Mouse (Mus musculus): ENCODE measurements around the gene Hmg20b. TPM values are rescaled to one million over a fixed set of nuclear protein-coding genes. Genes with fewer than 3 reads are reported as not detected.

The Hmg20b gene
- total RNA-seq, 2 experiments from 2014 or later = 60.4 to 67.1 TPM

DNA sequence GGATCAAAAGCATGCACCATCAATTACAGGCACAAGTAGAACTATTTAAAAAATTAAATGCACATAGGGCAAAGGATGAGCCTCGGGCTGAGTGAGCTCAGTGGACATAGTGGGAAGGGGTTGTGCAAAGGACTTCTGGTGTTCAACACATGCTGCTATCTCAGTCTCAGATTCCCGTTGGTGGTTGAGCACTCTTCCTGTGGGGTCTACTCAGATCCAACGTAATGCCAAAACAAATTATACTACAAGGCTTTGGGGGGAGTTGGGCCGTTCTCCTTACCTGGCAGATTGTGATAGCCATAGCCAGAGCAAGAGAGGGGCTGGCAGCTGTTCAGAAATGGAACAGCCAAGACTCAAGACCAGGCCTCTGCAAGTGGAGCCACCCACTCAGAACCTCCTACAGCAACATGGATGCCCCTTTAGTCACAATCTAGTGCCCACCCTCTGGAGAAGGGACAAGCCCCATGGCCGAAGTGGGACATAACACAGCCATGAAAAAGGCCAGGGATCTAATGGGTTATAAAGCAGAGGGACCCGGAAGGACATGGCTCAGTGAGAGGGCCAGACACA lies 29.6 kb upstream of the Hmg20b start:
- no peak for DNase-seq
- intact Hi-C loops (cut with DNase I) = loop anchor here (10.0 kb wide), 1 partner anchor 165 kb away; the partner anchor contains the start of gene Gna11

- no peak for DNase-seq
- intact Hi-C loops (cut with DNase I) = no loop called here
Observed at GRCm38 (mm10) chr10:81379183-81379553, 28.9 kb upstream of the Hmg20b start.

DNA sequence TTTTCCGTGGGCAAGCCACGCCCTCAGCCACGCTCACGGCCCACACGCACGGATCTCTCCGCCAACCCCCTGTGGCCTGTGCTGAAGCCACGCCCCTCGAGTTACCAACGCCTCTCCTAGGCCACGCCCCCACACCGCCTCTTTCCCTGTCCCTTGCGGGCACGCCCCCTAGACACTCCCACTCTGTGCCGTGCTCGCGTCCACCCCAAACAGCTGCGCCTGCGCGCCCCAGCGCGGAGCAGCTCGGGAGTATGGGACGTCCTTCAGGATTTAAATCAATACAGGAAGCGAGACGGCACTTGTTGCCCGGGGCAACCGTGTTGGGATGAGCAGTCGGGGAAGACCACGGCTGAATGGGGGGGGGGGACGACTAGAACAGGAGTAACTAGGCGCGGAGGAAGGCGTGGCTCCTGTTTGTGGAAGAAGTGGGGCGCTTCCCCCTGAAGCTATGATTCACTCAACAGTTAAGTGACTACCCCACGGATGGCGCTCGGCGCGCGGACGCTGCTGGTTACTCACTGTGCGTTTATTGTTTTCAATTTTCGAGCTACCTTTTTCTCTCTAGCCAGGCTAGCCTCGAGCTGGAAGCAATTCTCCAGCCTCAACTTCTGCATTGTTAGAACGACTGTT lies 28.4 kb upstream of the Hmg20b start:
- intact Hi-C loops (cut with DNase I) = no loop called here
- peak; percentile 100 for DNase-seq

DNA sequence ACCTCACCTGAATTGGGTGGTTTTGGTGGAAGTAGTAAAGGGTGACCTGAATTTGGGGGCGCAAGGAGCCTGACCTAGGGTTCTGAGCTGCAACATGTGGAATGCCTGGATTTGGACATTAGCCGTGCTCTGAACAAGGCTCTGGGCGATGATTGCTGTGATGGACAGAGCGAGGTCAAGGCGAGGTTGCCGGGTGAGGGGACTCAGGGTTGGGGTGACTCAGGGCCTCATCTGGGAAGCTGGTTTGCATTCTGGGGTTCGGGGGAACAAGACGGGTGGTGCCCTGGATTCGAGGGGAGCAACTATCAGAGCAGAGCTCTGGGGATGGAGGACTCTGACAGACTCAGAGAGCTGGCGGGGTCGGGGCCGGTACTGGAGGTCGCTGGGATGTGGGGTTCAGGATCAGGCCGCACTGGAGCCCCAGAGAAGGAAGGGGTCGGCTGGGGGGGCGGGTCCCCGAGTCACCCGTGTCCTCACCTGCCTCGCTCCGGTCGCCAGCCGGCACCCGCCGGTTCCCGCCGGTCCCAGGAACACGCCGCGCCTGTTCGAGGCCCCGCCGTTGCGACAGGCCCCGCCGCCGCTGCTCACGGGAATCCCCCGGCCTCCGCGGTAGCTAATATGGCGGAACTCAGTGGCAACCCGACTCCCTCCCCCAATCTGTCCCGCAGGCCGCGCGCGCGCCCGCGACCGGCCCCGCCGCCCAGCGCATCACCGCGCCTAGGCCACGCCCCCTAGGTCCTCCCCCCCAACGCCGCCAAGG lies 27.7 kb upstream of the Hmg20b start, which contains the start of gene Fzr1:
Gene Fzr1, minus strand, starts transcription at position 724 of the 760 bp plus-strand sequence.
- DNase-seq = peak in 1 of 2 experiments; percentile 36
- intact Hi-C loops (cut with DNase I) = no loop called here

DNA sequence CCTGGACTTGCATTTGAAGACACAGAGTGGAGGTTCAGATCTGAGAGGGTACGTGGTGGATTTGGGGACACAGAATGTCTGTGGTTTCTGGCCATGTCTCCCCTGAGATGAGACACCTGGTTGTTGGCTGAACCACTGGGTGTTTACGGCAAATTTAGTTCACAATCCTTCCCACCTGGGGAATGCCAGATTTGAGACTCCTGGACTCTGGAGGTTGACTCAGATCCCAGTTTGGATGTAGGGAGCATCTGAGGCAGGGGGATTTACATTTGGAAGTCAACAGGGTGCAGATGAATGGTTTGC lies 27.0 kb upstream of the Hmg20b start:
- no peak for DNase-seq
- intact Hi-C loops (cut with DNase I) = no loop called here

GRCm38 (mm10) chr10:81376561-81377361 lies 26.5 kb upstream of the Hmg20b start:
- intact Hi-C loops (cut with DNase I) = no loop called here
- DNase-seq = no peak

DNA sequence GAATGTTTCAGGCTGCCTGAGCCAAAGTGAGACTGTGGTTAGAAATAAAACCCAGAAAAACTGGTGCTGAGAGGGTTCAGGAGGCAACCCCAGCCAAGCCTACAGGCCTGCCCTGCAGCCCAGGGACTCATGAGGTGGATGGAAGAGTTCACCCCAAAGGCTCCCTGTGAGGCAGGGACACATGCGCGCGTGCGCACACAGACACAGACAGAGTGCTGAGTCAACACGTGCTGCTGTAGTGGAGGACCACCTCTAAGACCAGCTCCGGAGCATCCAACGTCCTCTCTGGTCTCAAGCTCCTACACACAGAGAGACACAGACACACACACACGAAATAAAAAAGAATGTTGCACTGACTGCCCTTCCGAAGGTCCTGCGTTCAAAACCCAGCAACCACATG lies 25.0 kb upstream of the Hmg20b start:
- intact Hi-C loops (cut with DNase I) = no loop called here
- DNase-seq = no peak

DNA sequence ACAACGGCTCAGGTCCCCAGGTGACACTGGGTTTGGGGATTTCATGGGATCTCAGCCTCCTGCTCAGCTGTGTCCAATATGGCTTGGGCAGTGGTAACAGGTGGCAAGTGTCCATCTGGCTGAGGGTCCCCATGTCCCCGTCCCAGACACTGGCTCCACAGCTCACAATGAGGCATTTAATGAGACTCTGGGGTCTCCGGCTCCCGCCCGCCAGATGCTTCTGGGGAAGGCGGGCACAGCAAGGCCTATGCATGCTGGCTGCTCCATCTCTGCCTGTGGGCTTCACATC lies 16.9 kb upstream of the Hmg20b start:
- intact Hi-C loops (cut with DNase I) = no loop called here
- no peak for DNase-seq

- intact Hi-C loops (cut with DNase I) = no loop called here
- DNase-seq = no peak
Observed at GRCm38 (mm10) chr10:81366477-81367206, 16.4 kb upstream of the Hmg20b start.

DNA sequence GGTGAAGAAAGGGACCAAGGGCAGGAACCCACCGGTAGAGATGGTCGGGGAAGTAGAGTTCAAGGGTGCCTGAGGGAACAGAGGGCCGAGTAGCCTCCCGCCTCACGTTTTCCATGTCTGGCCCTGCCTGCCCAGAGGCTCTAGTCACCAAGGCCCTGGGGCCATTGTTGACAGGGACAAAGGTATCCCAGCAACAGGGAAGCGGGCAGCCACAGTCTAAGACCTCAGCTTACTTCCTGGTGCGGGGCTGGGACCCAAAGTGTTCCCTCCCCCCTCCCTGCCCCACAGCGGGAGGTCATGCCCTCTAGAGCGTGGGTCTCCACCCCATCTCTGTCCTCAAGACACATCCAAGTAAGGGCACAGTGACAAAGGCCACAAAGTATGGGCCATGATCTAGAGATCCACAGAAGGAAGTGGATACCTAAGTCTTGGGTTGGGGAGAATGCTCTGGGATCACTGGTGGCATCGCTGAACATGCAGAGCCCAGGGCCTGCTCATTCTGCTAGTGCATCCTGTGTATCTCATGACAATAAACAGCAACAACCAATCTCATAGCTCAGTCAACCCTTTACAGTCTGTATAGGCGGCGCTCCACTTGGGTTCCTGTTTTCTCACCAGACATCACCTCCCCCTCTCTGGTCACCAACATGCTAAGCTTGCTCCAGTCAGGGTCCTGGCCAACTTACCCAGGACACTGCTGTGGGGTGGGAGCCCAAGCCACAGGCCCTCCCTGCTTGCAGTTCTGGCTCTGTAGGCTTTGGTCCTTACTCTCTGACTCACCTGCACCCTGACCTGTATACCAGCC lies 15.6 kb upstream of the Hmg20b start, which contains the start of gene 4930404N11Rik:
Gene 4930404N11Rik, minus strand, starts transcription at position 145 of the 805 bp plus-strand sequence.
- intact Hi-C loops (cut with DNase I) = no loop called here
- no peak for DNase-seq

- DNase-seq = no peak
- intact Hi-C loops (cut with DNase I) = no loop called here
Observed at GRCm38 (mm10) chr10:81365073-81365472, 14.8 kb upstream of the Hmg20b start.

DNA sequence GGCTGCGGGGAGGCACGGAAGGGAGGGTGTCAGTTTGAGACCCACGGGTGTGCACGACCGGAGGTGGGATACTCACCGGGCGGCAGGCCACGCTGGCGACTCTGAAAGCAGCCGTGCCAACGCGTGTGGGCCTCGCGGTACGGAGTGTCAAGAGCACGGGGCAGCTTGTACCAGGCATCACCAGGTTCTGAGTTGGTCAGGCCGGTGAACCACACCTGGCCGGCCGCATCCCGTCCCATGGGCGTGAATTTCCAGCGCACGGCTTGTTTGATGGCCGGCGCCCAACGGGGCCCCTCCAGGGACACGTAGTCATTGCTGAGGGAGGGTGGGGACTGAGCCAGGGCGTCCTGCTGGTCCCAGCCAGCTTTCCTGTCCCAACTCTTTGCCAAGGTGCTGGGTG lies 14.4 kb upstream of the Hmg20b start:
- intact Hi-C loops (cut with DNase I) = no loop called here
- peak in 1 of 2 experiments; percentile 49 for DNase-seq

DNA sequence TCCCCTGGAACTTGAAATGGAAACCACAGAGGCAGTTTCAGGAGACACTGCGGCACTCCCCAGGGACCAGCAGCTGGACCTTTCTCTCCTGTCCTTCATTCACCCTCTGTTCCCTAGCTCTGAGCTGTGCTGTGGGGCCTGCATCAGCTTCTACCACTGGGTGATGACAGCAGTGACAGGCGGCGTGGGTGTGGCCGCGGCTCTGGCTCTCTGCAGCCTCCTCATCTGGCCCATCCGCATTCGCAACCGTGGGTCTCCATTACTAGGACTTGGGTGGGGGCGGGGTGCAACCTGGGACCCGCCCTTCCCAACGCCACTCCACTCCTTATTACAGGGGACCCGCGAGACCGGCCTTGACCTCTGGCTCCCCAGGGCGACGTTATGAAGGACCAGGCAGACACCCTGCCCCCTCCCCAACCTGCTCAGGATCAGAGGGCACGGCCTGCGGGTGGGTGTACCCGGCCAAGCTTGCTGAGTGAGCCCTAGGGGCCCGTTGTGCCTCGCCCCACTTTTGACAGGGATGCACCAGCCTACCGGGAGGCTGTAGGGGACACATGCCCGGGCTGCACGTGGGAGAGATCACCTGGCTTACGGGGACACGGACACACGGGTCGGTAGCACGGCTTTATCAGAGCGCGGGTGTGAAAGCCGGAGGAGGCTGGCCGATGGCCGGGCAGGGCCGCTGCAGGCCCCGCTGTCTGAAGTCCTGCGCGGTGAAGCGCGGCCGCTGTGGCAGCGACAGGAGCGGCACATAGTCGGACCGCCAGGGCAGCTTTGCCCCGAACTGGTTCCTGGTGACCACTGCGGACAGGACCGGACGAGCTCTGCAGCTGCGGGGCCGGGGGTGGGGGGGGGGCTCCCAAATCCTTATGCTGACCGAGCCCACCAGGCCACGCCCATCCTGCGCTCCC lies 13.4 kb upstream of the Hmg20b start:
- intact Hi-C loops (cut with DNase I) = no loop called here
- peak in 1 of 2 experiments; percentile 33 for DNase-seq

DNA sequence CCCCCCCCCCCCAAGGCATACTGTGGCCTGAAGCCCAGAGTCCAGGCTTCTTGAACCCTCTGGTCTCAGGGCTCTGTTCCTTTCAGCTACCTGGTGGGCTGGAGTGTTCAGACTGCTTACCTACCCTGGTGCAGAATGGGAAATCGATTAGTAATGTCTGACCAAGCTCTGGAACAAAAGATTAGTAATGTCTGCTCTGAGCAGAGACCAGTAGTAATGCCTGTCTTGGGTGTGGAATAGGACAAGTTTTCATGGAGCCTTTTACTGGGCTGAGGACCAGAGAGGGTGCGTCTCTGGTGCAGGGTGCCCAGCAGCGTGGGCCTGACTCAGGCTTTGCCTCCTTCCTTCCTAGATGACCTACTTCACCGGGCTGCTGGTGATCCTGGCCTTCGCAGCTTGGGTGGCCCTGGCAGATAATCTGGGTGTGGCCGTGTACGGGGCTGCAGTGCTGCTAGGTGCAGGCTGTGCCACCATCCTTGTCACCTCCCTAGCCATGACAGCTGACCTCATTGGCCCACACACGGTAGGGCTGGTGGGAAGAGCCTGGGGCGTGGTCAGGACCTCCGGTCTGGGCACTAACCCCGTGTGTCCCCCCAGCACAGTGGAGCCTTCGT lies 12.2 kb upstream of the Hmg20b start:
- no peak for DNase-seq
- intact Hi-C loops (cut with DNase I) = no loop called here

DNA sequence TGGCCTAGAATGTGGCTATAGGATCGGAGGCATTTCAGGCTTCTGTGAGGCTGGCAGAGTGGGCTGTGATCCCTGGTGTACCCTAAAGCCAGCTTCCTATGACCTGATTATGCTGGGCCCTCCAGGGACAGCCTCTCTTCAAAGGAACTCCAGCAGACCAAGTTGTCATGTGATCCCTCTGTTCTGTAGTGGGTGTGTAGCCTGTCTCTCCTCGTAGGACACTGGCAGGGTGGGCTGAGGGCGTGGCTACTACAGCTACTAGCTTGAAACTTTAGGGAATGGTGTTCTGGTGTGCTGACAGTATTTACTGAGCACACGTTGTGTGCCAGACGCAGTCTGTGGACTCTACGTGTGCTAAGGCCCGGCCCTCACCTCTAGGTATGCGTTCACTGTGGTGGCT lies 10.4 kb upstream of the Hmg20b start:
- intact Hi-C loops (cut with DNase I) = no loop called here
- DNase-seq = no peak

DNA sequence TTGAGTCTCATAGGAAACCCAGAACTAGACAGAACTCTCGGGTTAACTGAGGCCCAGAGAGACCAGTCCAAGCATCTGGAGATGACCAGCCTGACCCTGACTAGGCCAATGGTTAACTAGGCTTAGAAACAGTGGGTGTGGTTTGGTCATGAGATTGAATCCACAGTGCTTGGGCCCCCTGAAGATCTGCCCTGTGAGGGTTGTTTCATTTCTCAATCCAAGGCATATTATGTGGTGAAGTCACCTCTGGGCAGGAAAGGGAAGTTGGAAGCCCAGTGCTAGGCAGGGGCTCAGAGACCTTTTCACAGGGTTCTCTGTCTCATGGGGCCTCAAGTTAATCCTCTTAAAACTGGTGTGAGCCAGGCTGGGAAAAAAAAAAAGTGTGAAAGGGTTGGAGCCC lies 8.6 kb upstream of the Hmg20b start:
- intact Hi-C loops (cut with DNase I) = no loop called here
- no peak for DNase-seq

DNA sequence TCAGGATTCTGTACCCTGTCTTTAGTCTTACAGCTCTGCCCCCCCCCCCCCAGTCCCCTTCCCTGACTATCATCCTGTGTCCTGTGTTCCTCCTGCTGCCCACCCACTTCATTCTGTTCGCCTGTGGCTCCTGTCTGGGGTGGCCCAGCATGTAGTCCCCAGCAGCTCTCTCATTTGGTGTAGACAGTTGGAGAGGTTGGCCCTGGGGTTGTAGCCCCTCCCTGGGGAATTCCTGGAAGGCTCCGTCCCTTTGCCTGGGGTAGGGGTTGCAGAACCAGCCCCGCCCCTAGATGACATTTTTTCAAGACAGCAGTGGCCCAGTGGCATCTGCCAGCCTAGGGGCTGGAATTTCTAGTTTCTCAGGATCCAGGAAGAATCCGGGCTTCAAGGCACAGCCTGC lies 7.9 kb upstream of the Hmg20b start:
- intact Hi-C loops (cut with DNase I) = no loop called here
- no peak for DNase-seq

Measured in heart, postnatal 36 days (tissue).